Mouse (Mus musculus) CD4-positive, CD25-positive, alpha-beta regulatory T cell, adult 4 months (primary cell): ENCODE measurements at regions not wholly inside any gene's neighbourhood (a gene's known extent, or its start where the extent isn't known, plus 50 kb on each side); places are given as distances from the start of the nearest gene placed in this dataset.

Source experiments
- ATAC-seq: one replicate; pipeline ENCODE4 v1.8.0; 2017

DNA sequence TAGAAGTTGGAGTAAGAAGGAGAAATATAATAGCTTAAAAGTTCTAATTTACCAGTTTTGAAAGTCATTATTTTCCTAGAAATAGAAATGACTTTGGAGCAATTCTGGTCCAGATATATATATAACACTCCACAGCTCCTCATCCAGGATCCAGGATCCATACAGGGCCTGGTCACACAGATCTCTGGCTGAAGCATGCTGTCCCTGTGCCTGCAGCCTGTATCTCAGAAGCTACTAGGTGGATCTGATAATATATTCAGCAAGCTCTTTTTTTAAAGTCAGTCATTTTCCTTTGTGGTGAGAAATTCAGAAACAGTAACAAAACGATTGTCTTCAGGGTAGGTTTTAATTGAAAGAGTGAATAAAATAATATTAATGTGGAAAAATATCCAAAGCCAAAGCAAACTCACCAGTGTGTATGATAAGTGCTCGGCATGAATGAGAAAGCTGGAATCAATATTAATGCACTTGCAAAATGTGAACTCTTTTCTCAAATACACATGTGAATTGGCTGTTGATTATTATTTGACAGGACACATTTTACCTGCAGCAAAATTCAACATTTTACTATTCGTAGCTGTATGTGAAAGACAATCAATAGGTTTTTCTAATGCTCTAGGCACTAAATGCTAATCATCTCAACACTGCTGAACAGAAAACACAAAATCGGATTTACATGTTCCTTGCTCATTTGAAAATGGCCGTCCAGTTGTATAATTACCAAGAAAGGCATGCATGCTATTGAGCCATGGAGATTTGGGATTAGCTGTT, 288.1 kb upstream of the Cxadr start:
- ATAC-seq: no peak

GRCm38 (mm10) chr16:78004016-78004415, 297.3 kb upstream of the Cxadr start:
- ATAC-seq: no peak

- ATAC-seq: no peak
These were observed 308.3 kb upstream of the Cxadr start for GRCm38 (mm10) chr16:77992986-77993385.

DNA sequence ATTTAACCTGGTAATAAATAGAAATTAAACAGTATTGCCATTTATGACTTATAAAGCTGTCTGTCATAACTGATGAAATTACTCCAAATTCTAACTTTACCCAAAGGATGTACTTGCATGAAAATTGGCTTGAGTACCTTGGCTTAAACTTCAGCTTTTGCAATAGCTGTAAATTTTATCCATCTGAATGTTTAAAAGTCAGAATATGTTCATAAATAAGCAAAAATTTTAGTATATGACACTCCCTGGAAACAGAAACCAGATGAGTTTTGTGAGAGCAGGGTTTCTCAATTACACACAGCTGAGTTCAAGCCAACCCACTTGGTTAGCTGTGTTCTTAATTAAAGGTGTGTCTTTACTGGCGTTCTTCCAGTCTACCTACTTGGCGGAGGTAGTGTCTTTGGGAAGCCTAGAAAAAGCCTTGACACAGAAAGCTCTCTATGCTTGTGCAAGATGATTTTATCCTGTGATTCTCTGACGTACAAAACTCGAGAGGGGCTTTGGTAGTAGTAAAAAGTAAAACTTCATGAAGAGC, 311.4 kb upstream of the Cxadr start:
- ATAC-seq: no peak

DNA sequence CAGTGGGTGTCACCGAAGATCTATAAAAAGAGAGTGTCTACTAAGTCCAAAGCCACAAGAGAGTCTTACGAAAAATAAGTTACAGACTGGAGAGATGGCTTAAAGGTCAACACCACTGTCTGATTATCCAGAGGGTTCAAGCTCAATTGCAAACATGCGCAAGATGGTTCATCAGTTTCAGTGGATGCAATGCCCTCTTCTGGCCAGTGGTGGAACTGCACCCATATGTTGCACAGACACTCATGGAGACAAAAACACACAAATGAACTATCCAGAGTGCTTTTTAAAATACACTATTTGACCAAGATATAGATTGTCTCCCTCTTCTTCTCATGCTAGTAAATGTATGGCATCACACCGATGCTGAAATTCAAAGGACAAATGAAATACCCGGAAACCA, 312.1 kb upstream of the Cxadr start:
- no peak for ATAC-seq

DNA sequence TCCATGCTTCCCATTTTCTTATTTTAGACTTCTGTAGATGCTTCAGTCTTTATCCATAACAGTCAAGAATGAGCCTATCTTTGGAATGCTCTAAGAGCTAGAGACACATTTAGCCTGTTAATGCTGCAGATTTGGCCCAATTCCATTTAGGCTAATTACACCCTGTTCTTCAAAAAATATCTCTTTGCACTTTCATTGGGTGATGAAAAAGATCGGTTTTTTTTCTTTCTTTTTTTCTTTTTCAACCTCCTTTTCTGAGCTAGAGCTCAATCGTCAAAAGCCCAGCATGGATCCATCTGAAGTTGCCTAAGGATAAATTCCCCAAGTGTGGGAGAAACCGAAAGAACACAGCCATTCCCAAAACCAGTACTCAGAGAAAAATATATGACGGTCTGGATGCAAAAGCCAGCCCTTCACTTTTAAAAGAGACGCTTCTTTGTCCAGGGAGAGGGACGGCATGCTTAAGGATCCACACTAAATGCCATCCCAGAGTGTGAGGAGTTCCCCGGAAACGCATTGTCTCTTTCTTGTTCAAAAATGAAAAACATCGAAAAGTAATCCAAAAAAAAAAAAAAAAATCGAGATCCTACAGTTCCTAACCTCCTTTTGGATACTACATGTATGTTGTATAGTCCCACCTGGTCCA, 314.3 kb upstream of the Cxadr start:
- ATAC-seq: no peak

DNA sequence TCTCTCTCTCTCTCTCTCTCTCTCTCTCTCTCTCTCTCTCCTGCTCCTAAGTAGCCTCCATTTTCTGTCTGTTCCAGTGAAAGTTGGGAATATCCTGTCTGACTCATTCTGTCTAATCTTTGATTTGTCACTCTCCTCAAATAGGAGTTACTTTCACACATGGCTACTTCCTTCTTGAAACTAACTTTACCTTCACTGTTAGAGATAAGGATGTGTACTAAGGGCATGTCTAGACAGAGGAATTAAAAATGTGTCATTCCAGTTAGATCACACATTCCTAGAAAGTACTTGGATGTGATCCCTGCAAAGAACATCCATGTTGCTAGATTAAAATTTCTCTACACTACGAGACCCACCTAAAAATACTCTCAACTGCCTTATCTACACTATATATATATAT, 346.9 kb upstream of the Gm11146 start:
- ATAC-seq: no peak

DNA sequence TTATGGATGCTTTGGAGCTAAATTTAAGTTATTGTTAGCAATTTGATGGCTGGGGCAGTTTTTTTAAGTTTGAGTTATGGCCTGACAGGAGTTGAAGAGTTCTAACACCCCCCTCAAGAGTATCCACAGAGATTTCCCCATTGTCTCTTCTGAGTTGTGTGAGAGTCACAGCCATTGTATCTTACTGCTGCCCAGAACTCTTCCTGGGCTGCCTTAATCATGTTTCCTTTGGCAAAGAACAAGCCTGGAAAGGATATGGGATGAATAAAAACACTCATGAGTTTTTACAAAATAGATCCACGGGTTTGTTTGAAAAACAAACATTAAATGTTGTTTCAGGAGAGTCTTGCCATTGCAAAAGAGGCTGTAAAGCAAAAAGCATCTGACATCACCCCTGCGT, 343.5 kb upstream of the Gm11146 start:
- ATAC-seq: no peak

DNA sequence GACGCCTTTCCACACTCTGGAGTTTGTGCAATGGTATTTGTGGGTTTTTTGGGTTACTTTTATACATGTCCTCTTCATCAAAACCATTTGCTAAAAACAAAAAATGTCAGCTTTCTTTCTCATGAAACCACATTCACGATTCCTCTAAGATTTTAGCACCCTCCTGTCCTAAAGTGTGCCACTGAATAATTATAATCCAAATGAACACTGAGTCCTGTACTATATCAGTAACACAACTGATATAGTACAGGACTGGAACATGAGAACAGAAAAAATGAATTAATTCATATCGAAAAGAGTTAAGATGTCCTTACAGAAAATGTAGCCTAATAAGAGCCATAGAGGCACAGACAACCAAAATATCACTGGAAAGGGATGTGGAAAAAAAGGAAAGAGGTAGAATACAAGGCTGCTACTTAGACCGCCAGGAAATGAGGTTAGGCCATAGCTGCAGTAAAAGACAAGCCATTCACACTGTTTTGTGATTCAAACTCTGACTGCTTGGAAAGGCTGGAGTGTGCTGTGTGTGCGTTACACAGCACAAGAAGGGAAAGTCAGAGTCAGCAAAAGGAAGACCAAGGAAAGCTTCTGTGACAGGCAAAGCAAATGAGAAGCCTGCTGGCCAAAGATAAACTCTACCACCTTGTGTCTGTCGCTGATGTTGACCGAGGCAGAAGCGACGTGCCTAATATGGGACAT, 329.3 kb upstream of the Gm11146 start:
- no peak for ATAC-seq

- ATAC-seq: no peak
These were observed 312.5 kb upstream of the Gm11146 start for GRCm38 (mm10) chr16:77914160-77915070.

- ATAC-seq: no peak
These were observed 292.4 kb upstream of the Gm11146 start for GRCm38 (mm10) chr16:77894247-77894646.

- no peak for ATAC-seq
These were observed 291.8 kb upstream of the Gm11146 start for GRCm38 (mm10) chr16:77893690-77894089.

- no peak for ATAC-seq
These were observed 290.8 kb upstream of the Gm11146 start for GRCm38 (mm10) chr16:77892731-77893130.

GRCm38 (mm10) chr16:77889348-77889747, 287.5 kb upstream of the Gm11146 start:
- no peak for ATAC-seq

GRCm38 (mm10) chr16:77885060-77885679, 283.3 kb upstream of the Gm11146 start:
- no peak for ATAC-seq

DNA sequence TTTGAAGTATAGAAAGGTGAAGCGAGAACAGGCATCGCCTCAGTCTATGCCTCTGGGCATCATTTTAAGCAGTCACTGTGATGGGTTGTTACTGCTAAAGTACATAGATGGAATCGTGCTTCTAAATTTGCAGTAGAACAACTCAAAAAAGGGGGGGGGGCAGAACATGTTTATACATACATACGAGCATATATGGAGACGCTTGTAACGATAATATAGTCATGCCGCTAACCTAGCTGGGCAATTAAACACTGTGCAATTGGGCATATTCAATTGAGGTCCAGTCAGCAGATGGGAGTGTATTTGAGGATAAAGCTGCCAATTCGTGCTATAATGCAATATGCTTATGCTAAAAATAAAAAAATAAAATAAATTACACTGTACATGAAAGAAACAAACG, 282.6 kb upstream of the Gm11146 start:
- no peak for ATAC-seq

DNA sequence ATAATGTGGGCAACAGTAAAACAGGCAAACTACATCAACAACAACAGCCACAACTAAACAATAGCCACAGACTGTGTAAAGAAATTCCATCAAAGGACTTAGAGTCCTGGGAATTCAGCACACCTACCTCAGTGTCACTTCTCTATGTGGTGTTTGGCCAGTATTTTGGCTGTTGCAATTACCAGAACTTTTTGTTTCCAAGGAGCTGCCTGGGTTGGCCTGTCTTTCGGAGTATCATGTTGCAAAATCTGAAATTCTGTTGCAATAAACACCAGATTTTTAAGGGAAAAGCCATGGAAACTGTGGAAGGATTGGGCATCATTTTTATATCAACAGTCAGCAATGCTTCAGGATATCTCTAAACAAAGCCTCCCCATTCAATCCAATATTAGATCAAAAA, 275.1 kb upstream of the Gm11146 start:
- no peak for ATAC-seq

GRCm38 (mm10) chr16:77863246-77863645, 261.4 kb upstream of the Gm11146 start:
- ATAC-seq: no peak

DNA sequence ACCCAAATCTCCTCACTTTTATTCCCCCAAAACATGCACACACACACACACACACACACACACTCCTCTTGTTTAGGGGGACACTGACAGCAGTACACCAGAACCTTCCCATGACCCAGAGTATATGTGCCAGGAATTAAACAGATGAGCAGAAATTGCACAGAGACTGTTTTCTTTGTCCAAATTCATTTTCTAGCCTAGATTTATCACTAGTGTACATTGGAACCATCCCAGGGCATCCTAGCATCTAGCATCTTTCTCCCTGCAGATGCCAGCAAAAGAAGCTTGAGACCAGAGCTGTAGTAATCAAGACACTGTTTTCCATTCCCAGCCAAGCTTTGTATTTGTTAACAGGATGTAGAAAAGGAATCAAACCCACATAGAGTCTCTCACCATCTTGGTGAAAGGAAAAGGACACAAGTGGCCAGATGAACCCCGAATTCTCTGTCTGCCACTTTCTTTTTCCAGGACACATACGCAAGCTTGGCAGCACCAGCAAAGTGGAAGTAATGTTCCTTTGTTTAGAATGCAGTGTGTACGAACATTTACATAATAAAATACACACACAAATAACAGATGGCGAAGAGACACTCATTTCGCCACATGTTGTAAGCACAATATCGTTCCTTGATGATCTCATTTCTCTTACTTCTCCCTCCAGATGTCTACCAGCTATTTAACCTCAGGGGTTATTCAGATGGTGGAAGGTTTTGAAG, 250.3 kb upstream of the Gm11146 start:
- no peak for ATAC-seq

GRCm38 (mm10) chr16:77851206-77852065, 249.5 kb upstream of the Gm11146 start:
- no peak for ATAC-seq
